Mouse (Mus musculus): ENCODE results near the gene Fxyd3.

Gene Fxyd3

GRCm38 (mm10) chr7:31076492-31076891 lies at the start of gene Fxyd3:
Fxyd3 (minus strand) TSS chr7:31076704.
- in situ Hi-C loops (cut with MboI), result no loop called here

- in situ Hi-C loops (cut with MboI), result no loop called here
Measured at GRCm38 (mm10) chr7:31125116-31125515, 48.6 kb upstream of the Fxyd3 start.

GRCm38 (mm10) chr7:31124381-31124780 lies 47.9 kb upstream of the Fxyd3 start:
- in situ Hi-C loops (cut with MboI), result no loop called here

- in situ Hi-C loops (cut with MboI), result no loop called here
Measured at GRCm38 (mm10) chr7:31123697-31124096, 47.2 kb upstream of the Fxyd3 start.

DNA sequence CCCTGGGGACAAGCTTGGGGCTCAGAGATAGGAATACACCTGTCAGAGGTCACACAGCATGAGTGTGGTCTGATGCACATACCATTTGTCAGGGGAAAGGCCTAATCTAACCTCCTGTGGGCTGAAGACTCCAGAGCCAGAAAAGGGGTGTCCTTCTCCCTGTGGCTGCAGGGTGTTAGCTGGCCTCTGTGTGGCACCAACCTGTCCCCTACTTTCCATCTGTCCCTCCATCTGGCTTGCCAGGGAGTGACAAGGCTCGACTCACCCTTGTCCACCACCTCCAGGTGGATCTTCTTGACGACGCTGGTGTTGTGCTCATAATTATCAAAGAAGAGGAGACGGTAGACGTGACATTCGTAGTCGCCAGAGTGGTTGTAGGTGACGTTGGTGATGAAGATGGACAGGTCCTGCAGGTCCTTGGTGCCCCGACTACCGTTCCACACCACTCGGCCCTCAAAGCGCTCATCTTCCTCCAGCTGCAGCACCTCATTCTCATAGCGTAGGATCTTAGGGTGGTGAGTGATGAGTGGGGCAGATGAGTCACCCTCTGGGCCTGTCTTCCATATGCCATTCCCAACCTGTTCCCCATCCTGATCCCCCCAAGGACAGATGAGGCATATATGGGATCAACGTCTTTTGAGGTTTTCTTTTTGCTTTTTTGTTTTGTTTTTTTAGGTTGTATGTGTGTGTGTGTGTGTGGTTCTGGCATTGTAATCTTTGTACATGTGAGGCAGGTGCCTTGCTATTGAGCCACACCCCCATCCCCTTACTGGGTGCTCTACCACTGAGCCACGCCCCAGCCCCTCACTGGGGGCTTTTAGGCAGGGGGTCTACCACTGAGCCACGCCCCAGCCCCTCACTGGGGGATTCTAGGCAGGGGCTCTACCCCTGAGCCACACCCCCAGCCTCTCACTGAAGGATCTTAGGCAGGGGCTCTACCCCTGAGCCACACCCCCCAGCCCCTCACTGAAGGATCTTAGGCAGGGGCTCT lies 46.4 kb upstream of the Fxyd3 start:
- in situ Hi-C loops (cut with MboI), result no loop called here

DNA sequence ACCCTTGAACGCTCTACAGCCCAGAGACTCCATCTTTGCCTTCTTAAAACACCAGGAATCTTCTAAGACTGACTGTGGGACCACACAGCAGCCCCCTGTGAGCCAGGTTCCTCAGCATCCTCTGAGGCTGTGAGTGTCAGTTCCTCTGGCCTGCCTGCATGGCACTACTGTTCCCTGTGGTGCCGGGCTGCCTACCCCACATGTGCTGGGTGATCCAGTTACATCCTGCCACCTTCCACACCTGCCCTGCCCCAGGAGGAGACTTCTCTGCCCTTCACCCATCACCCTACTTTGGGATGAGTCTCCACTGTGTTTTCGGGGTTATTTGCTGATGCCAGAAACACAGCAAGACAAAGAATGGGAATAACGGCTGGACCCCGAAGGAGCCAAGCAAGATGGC lies 43.1 kb upstream of the Fxyd3 start:
- in situ Hi-C loops (cut with MboI), result no loop called here

GRCm38 (mm10) chr7:31118486-31118885 lies 42.0 kb upstream of the Fxyd3 start:
- in situ Hi-C loops (cut with MboI), result no loop called here

DNA sequence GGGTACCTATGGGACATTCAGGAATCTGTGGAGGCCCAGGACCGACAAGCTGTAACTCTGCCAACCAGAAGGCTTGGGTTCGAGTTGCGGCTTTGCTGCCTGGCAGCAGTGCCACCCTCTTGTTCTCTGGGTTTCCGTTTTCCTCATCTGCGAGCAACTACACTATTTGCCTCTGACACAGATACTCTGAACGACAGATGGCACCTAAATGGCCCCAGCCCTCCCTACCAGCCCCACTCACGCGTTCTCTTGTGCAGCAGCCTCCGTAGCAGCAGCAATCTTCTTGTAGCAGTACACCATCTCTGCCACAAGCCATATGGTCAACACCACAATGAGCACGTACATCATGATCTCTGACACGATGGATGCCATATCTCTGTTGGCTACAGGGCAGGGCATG lies 41.0 kb upstream of the Fxyd3 start:
- in situ Hi-C loops (cut with MboI), result no loop called here

GRCm38 (mm10) chr7:31116721-31117145 lies 40.2 kb upstream of the Fxyd3 start:
- in situ Hi-C loops (cut with MboI), result no loop called here

DNA sequence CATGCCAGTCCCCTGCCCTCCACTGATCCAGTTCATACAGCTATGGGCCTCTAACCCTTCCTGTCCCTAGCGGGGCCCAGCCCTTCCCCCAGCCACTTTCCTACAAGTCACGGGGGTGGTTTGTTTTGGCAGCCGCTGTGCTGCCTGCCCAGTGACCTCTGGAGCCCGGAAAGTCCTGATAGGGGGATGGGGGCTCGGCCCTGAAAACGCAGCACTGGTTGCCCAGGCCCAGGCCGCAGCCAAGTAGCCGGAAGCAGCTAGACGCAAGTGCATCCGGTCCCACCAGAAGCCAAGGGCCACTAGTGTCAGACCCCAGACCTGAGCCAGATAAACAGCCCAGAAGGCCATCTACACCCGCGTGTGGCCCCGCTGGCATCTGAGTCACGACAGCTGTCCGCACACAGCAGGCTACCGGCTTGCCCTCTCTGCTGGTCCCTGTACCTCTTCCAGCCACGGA lies 39.1 kb upstream of the Fxyd3 start:
- in situ Hi-C loops (cut with MboI), result no loop called here

- in situ Hi-C loops (cut with MboI), result no loop called here
Measured at GRCm38 (mm10) chr7:31115182-31115581, 38.7 kb upstream of the Fxyd3 start, which contains the start of gene Hpn. Hpn (minus strand) TSS chr7:31115290.

DNA sequence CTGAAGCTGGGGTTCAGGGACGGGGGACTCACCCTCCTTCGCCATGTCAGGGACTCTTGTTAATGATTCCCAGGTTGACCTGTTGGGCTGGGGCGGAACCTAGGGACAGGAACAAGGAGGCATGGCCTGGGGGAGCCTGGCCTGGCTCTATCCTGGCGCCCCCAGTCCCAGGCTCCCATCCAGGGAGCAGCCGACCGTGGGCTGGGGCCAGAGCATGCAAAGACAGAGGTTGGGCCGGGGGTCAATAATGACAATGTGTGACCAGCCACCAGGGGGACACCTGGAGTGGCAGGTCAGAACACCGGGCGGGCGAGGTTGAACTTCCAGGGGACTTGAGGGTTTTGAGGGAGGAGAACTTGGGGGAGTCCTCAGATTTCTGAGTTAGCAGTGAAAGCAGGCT lies 38.1 kb upstream of the Fxyd3 start:
- in situ Hi-C loops (cut with MboI), result no loop called here

DNA sequence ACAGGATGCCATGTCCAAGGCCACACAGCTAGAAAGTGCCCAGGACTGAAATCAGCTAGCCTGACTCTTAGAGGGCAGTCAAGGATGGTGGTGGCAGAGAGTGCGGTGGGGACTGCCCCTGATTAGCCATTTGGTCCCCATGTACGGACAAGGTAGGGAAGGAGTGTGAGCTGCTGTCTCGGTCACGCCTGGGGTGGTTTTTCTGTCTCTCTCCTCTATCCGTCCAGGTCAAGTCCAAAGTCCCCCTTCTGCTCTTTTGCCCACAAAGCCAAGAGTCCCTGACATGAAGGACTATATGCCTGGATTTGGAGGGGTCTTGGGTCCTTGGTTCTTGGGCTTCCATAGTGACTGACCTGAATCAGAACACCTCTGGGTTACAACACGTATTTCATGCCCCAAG lies 37.3 kb upstream of the Fxyd3 start:
- in situ Hi-C loops (cut with MboI), result no loop called here

GRCm38 (mm10) chr7:31112036-31112435 lies 35.5 kb upstream of the Fxyd3 start:
- in situ Hi-C loops (cut with MboI), result no loop called here

- in situ Hi-C loops (cut with MboI), result no loop called here
Measured at GRCm38 (mm10) chr7:31110861-31111385, 34.4 kb upstream of the Fxyd3 start.

DNA sequence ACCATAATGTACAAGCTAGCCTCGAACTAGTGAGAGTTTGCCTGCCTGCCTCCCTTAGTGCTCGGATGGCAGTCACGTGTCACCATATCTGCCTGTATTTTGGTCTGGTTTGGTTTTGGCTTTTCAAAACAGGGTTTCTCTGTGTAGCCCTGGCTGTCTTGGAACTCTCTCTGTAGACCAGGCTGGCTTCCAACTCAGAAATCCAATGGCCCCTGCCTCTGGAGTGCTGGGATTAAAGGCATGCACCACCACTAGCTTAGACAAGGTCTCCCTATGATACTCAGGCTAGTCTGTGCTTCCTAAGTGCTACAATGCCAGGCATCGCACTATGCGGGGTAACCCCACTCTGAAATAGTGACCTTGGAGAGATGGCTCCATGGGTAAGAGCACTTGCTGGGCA lies 33.3 kb upstream of the Fxyd3 start:
- in situ Hi-C loops (cut with MboI), result no loop called here

DNA sequence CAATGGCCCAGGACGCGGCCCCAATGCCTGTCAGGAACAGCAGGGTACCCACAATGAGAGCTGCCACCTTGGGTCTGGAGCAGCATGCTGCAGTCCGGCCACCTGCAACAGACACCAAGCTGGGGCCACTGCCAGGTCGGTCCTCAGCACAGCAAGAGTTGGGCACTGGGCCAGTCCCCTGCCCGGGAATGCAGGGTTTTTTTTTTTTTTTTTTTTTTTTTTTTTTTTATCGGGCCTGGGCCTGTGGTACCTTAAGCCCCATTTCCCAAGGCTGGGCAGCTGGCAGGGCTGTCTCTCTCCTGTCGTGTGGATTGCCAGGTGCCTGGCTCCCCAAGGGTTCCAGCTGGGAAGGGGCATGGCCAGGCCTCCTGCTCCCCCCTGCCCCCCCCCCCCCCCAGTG lies 32.6 kb upstream of the Fxyd3 start:
- in situ Hi-C loops (cut with MboI), result no loop called here

DNA sequence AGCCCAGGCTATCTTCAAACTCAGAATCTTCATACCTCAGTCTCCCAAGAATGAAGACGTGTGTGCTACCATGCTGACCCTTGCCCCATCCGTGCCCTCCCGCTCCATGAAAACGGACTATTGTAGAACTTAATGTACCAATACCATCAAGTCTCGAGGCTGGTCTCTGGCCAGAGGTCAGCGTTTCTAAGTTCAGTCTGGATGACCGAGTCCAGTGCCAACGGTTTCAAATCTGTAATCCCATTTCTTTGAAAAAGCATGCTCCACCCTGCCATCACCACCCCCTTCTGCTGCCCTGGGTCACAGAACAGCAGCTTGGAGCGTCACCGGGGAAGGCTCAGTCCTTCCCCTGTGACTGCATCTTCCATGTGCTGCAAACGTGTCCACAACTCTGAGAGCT lies 31.3 kb upstream of the Fxyd3 start:
- in situ Hi-C loops (cut with MboI), result no loop called here

DNA sequence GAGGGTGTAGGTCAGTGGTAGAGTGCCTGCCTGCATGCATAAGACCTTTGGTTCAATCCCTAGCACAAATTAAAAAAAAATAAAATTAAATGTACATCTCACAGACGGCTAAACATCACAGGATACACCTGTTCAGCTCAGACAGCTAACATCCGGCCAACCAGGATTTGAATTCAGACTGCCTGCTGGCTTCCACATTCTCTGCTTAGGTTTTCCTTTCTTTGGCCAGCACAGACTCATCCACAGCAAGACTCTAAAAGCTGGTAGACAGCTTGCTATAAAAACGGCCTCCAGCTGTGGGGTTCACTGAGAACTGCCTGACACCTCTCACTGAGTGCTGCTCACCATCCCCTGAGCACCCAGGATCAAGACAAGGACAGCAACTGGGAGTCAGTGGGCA lies 29.7 kb upstream of the Fxyd3 start:
- in situ Hi-C loops (cut with MboI), result no loop called here

DNA sequence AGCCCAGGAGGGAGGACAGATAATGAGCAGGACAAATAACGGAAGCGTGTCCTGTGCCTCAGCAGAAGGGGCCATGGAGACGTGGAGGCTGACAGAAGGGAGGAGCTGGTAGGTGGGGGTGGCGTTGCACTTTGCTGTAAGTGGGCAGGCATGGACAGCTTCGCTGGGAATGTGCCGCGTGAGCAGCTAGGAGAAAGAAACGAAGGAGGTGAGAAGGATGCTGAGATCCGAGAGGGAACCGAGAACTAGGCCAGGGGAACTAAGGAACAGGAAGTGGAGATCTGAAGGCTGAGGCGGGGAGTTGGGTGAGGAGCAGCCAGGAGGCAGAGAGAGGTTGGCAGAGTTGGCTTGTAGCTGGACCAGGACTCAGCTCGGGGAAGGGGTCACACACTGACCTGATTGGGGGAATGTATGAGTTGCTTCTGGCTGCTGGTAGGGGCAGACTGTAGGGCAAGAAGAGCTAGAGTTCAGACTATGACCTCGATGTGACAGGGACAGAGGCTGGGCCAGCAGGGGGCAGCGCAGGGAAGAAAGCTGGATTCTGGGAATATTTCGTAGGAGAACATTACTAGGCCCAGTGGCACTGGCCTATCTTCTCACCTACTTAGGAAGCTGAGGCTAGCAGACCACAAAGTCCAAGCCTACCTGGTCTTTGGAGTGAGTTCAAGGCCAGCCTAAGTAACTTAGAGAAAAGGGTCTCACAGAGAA lies 28.7 kb upstream of the Fxyd3 start:
- in situ Hi-C loops (cut with MboI), result no loop called here

DNA sequence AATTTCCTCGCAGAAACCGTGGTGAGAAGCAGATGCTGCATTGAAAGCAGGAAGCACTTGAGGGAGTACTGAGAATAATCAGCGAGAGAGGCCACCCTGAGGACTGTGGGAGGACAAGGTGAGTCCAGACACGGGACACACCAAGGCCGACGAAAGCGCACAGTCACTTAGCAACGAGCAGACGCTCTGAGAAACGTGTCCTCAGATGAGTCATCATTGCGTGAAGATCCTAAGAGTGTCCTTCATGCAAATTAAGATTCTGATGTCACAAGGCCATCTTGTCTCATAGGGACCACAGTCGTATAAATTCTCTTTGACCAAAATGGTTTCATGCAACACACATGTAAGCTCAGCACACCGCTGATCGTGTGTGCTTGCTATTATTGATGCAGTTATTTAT lies 24.3 kb upstream of the Fxyd3 start:
- in situ Hi-C loops (cut with MboI), result no loop called here

GRCm38 (mm10) chr7:31099612-31099982 lies 23.1 kb upstream of the Fxyd3 start:
- in situ Hi-C loops (cut with MboI), result loop anchor here (5.0 kb wide), 1 partner anchor 42 kb away; the partner anchor contains the start of genes Fxyd1 and Lgi4

All from mature B cell (primary cell).